Mouse (Mus musculus) lung, adult 2 months (tissue): ENCODE measurements around the gene Msi2. TPM values are rescaled to one million over a fixed set of nuclear protein-coding genes. Genes with fewer than 3 reads are reported as not detected.

ENCODE experiments used
- DNase-seq: peaks from one replicate; pipeline ENCODE4 v3.0.0; 2022
- H3K4me1 ChIP-seq: fragments of 200-500 bp; 2 replicates; pipeline ENCODE4 v1.6.1; 2011; ENCODE audit warnings: low read length; ENCODE audit not compliant: control insufficient read depth, insufficient read depth
- H3K4me3 ChIP-seq: fragments of 200-500 bp; replicated peaks from 2 replicates; pipeline ENCODE3; 2011; ENCODE audit warnings: low read depth, mild to moderate bottlenecking, control low read depth, low read length; ENCODE audit errors: extremely low read depth
- CTCF ChIP-seq: fragments of 200-500 bp; IDR thresholded peaks from 2 replicates; pipeline ENCODE4 v1.5.1; 2011; ENCODE audit warnings: mild to moderate bottlenecking, low read length, control low read depth; ENCODE audit not compliant: insufficient read depth
- POLR2A ChIP-seq: fragments of 200-500 bp; IDR thresholded peaks from 2 replicates; pipeline ENCODE4 v1.6.1; 2011; ENCODE audit warnings: low read depth, mild to moderate bottlenecking, control low read depth, low read length, borderline replicate concordance; ENCODE audit errors: extremely low read depth
- WGBS: fragments of 180-500 bp; shearing (Covaris S2); methylation state at CpG from one replicate; pipeline ENCODE4 v1.1.7; 2018; 5-methylcytosine and 5-hydroxymethylcytosine counted together
- polyA plus RNA-seq: library from polyadenylated mRNA; depleted of rRNA; stranded (reverse); fragments of >200 nt; gene quantifications from 2 replicates; pipeline ENCODE4 v1.2.3, GENCODE M21; 2012

Msi2 gene
- polyA plus RNA-seq, 1 experiment, result 29.5 TPM

- 60% methylated on average over 20 of the region's 20 CpGs for WGBS
- peaks cover 18% of the 10 kb centered on the region for H3K4me1 ChIP-seq
- TF ChIP-seq POLR2A, result no peak
- TF ChIP-seq CTCF, result no peak
- no peak overlapping the region for H3K4me3 ChIP-seq
- DNase-seq, result no peak
Observed at GRCm38 (mm10) chr11:88693905-88694893, 24.1 kb downstream of the Msi2 start.

- 75% methylated on average over 13 of the region's 13 CpGs for WGBS
- TF ChIP-seq CTCF, result no peak
- TF ChIP-seq POLR2A, result no peak
- H3K4me1 ChIP-seq, result peaks cover 18% of the 10 kb centered on the region
- no peak overlapping the region for H3K4me3 ChIP-seq
- no peak for DNase-seq
Observed at GRCm38 (mm10) chr11:88693002-88693769, 25.1 kb downstream of the Msi2 start.

GRCm38 (mm10) chr11:88692374-88692773, 25.9 kb downstream of the Msi2 start:
- 44% methylated on average over 10 of the region's 10 CpGs for WGBS
- Histone ChIP-seq H3K4me3 (no peak overlapping the region), H3K4me1 (peaks cover 16% of the 10 kb centered on the region)
- TF ChIP-seq POLR2A (no peak), CTCF (no peak)
- no peak for DNase-seq

GRCm38 (mm10) chr11:88690556-88691287, 27.6 kb downstream of the Msi2 start:
- no peak for DNase-seq
- H3K4me1 ChIP-seq, result peaks cover 16% of the 10 kb centered on the region
- TF ChIP-seq POLR2A (no peak), CTCF (no peak)
- H3K4me3 ChIP-seq, result no peak overlapping the region
- 33% methylated on average over 12 of the region's 12 CpGs for WGBS

- 46% methylated on average over 14 of the region's 14 CpGs for WGBS
- DNase-seq, result no peak
Observed at GRCm38 (mm10) chr11:88689831-88690459, 28.4 kb downstream of the Msi2 start.

GRCm38 (mm10) chr11:88688644-88689043, 29.7 kb downstream of the Msi2 start:
- 98% methylated on average over 8 of the region's 8 CpGs for WGBS
- TF ChIP-seq CTCF (no peak), POLR2A (no peak)
- no peak for DNase-seq
- Histone ChIP-seq H3K4me3 (no peak overlapping the region), H3K4me1 (peaks cover 16% of the 10 kb centered on the region)

More at GRCm38 (mm10) chr11:88689831-88690459, 28.4 kb downstream of the Msi2 start:
- TF ChIP-seq CTCF (no peak), POLR2A (no peak)
- Histone ChIP-seq H3K4me3 (no peak overlapping the region), H3K4me1 (peaks cover 16% of the 10 kb centered on the region)

GRCm38 (mm10) chr11:88687711-88688110, 30.6 kb downstream of the Msi2 start:
- H3K4me3 ChIP-seq, result no peak overlapping the region
- no peak for DNase-seq
- WGBS, result 80% methylated on average over 12 of the region's 12 CpGs
- peaks cover 18% of the 10 kb centered on the region for H3K4me1 ChIP-seq
- no peak for TF ChIP-seq CTCF
- TF ChIP-seq POLR2A, result no peak

- 54% methylated on average over 5 of the region's 5 CpGs for WGBS
- TF ChIP-seq POLR2A, result no peak
- no peak for TF ChIP-seq CTCF
- H3K4me3 ChIP-seq, result no peak overlapping the region
- H3K4me1 ChIP-seq, result peaks cover 23% of the 10 kb centered on the region
- peak; percentile 44 for DNase-seq
Observed at GRCm38 (mm10) chr11:88687010-88687409, 31.3 kb downstream of the Msi2 start.

GRCm38 (mm10) chr11:88686061-88686460, 32.3 kb downstream of the Msi2 start:
- WGBS, result 70% methylated on average over 7 of the region's 7 CpGs
- peaks cover 22% of the 10 kb centered on the region for H3K4me1 ChIP-seq
- TF ChIP-seq POLR2A (no peak), CTCF (no peak)
- DNase-seq, result no peak
- no peak overlapping the region for H3K4me3 ChIP-seq
